ENCODE assay signal across 11 mouse cellular contexts in genomic region chr2:94348165-94348591, GRCm38 (mm10). TPM values are rescaled to one million over a fixed set of nuclear protein-coding genes. Genes with fewer than 3 reads are reported as not detected.
DNase-seq lines count a peak whose midpoint lies in the region; ATAC-seq lines count a peak whose summit lies in the region.
"Had no signal": no experiment of that assay in that cellular context is flagged by ENCODE, and none has a peak within 500 bp of the region (broad histone marks: within the 10 kb centered on the region; RNA-seq: fewer than 3 reads in every experiment).

No protein-coding gene starts in this region.

- H3K36me3 ChIP-seq in lung, embryonic 15.5 days: no peaks in the 10 kb centered on the region
- H3K36me3 ChIP-seq in heart, embryonic 10.5 days: 0 out of 2 replicates have a peak, but pooled peaks cover 10% of the 10 kb centered on the region

- H3K27me3 ChIP-seq in lung, embryonic 15.5 days: no peaks in the 10 kb centered on the region
- H3K27me3 ChIP-seq in heart, embryonic 10.5 days (ENCODE audit: insufficient read depth, poor library complexity, severe bottlenecking): no peaks in the 10 kb centered on the region
- H3K27me3 ChIP-seq: forebrain, embryonic 13.5 days; hindbrain, embryonic 15.5 days had no signal

- ATAC-seq in lung, embryonic 15.5 days (ENCODE audit: borderline replicate concordance, extremely low read depth, low FRiP score, low TSS enrichment): no peak
- ATAC-seq: forebrain, embryonic 13.5 days had no signal

- no peaks in the 10 kb centered on the region for H3K9me3 ChIP-seq in lung, embryonic 15.5 days
- no peaks in the 10 kb centered on the region for H3K9me3 ChIP-seq in heart, embryonic 10.5 days
- H3K9me3 ChIP-seq: forebrain, embryonic 13.5 days; hindbrain, embryonic 15.5 days had no signal

- DNase-seq in lung, postnatal 25 days (ENCODE audit: low spot score): no peak
- no peak for DNase-seq in heart, embryonic 10.5 days (ENCODE audit: low spot score)
- peak; percentile 39 to 74 for DNase-seq in kidney, adult 8-10 months
- DNase-seq in yolk sac, embryonic 10.5 days (ENCODE audit: low spot score): peak; percentile 1
- DNase-seq in retina, postnatal 1 day: no peak
- no peak for DNase-seq in right cerebral cortex, postnatal 14 days
- DNase-seq: embryo, embryonic 11 days; gastrocnemius, postnatal 10 days had no signal

- WGBS in lung, embryonic 15.5 days: 29% methylated on average over 6 of the region's 6 CpGs
- 28% methylated on average over 6 of the region's 6 CpGs for WGBS in heart, embryonic 10.5 days

- H3K4me2 ChIP-seq in lung, embryonic 15.5 days: no peak overlapping the region
- H3K4me2 ChIP-seq: forebrain, embryonic 13.5 days; hindbrain, embryonic 15.5 days had no signal

- H3K27ac ChIP-seq in lung, embryonic 15.5 days: peak overlapping the region; percentile 53
- H3K27ac ChIP-seq in heart, embryonic 10.5 days: peak overlapping the region; percentile 47
- H3K27ac ChIP-seq: forebrain, embryonic 13.5 days; hindbrain, embryonic 15.5 days had no signal

- H3K9ac ChIP-seq in lung, embryonic 15.5 days: no peak overlapping the region
- H3K9ac ChIP-seq: forebrain, embryonic 13.5 days; hindbrain, embryonic 15.5 days had no signal

- no peak overlapping the region for H3K4me3 ChIP-seq in lung, embryonic 15.5 days
- H3K4me3 ChIP-seq in heart, embryonic 10.5 days: no peak overlapping the region
- H3K4me3 ChIP-seq: forebrain, embryonic 13.5 days; hindbrain, embryonic 15.5 days had no signal

- H3K4me1 ChIP-seq in lung, embryonic 15.5 days: peaks cover 3% of the 10 kb centered on the region; the same call in 1 of the 2 replicates
- H3K4me1 ChIP-seq in heart, embryonic 10.5 days: peaks cover 31% of the 10 kb centered on the region
- H3K4me1 ChIP-seq: hindbrain, embryonic 15.5 days had no signal

RNA-seq across cellular contexts. Expression of gene Ttc17, which starts 58.3 kb away (rescaled TPM):
- 15.7 and 20.6 TPM in 2 replicates for polyA plus RNA-seq in lung, embryonic 15.5 days (2015; fragmentation: Nextera tagmentation; extraction: Ambion mirVana)
- 12.9 and 14.1 TPM in 2 replicates for polyA plus RNA-seq in heart, embryonic 10.5 days (2016; fragmentation: Nextera tagmentation; extraction: Ambion mirVana)

Comparison
In these comparisons a context has a peak if more than half of its experiments do, and no peak if none do; other contexts are left out.
1. DNase-seq: peak in kidney, adult 8-10 months (2 of 2) and yolk sac, embryonic 10.5 days (single experiment); none in lung, postnatal 25 days (single experiment), heart, embryonic 10.5 days (single experiment), retina, postnatal 1 day (single experiment) and right cerebral cortex, postnatal 14 days (single experiment).